Mouse (Mus musculus): ENCODE data around the gene Gtf2b.

DNA sequence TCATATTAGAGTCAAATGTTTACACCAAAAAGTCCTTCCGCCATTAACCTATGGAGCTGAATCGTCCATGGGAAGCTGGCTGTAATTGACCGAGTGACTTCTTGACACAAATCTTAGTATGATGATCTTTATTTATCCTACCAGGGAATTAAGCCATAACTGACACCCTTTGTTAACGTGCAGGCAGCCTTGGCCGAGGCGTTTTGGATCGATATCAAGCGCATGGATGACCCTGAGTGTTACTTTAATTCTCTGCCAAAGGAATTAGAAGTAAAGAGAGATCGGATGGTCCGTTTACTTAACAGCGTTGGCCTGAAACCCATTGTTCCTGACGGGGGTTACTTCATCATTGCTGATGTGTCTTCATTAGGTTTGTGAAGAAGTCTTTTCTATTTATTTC is 30.6 kb upstream of the Gtf2b start:
- no peak for TF ChIP-seq POLR2A (IDR thresholded peaks at IDR 0.05; ENCODE audit: insufficient read depth, low read depth, low read length)
- no peak for TF ChIP-seq CTCF (IDR thresholded peaks at IDR 0.05)
- no peak for TF ChIP-seq EP300 (IDR thresholded peaks at IDR 0.05; ENCODE audit: insufficient read depth, low read depth, low read length)

All from heart, adult 2 months (tissue).